Mouse (Mus musculus) neural tube, embryonic 12.5 days (tissue): ENCODE measurements at regions not wholly inside any gene's neighbourhood (a gene's known extent, or its start where the extent isn't known, plus 50 kb on each side); places are given as distances from the start of the nearest gene placed in this dataset.
A peak's percentile ranks its signal among the peaks of the same experiment; 100 is the strongest.

Experiments
- ATAC-seq: fragments of 200-750 bp; cut with Nextera tagmentation; 2 replicates; pipeline ENCODE4 v1.8.0; 2017; ENCODE audit warnings: low read depth, mild to moderate bottlenecking, moderate TSS enrichment, moderate library complexity; ENCODE audit not compliant: low FRiP score
- H3K27ac ChIP-seq: fragments of 300-500 bp; sonication (generic); 2 replicates; pipeline ENCODE4 v1.5.1; 2016
- H3K27me3 ChIP-seq: fragments of 300-500 bp; sonication (generic); replicated peaks from 2 replicates; pipeline ENCODE4 v1.6.1; 2016; ENCODE audit warnings: mild to moderate bottlenecking
- H3K36me3 ChIP-seq: fragments of 300-500 bp; sonication (generic); 2 replicates; pipeline ENCODE4 v1.6.1; 2016; ENCODE audit warnings: mild to moderate bottlenecking
- H3K4me1 ChIP-seq: fragments of 300-500 bp; sonication (generic); 2 replicates; pipeline ENCODE4 v1.6.1; 2016
- H3K4me2 ChIP-seq: fragments of 300-500 bp; sonication (generic); replicated peaks from 2 replicates; pipeline ENCODE4 v1.6.1; 2016; ENCODE audit warnings: mild to moderate bottlenecking
- H3K4me3 ChIP-seq: fragments of 300-500 bp; sonication (generic); 2 replicates; pipeline ENCODE4 v1.5.1; 2016
- H3K9ac ChIP-seq: fragments of 300-500 bp; sonication (generic); 2 replicates; pipeline ENCODE4 v1.6.1; 2016; ENCODE audit warnings: mild to moderate bottlenecking
- H3K9me3 ChIP-seq: fragments of 300-500 bp; sonication (generic); 2 replicates; pipeline ENCODE4 v1.6.1; 2016; ENCODE audit warnings: mild to moderate bottlenecking
- WGBS: fragments of 180-500 bp; shearing (Covaris S2); methylation state at CpG from one replicate; pipeline ENCODE4 v1.1.7; 2016; 5-methylcytosine and 5-hydroxymethylcytosine counted together

DNA sequence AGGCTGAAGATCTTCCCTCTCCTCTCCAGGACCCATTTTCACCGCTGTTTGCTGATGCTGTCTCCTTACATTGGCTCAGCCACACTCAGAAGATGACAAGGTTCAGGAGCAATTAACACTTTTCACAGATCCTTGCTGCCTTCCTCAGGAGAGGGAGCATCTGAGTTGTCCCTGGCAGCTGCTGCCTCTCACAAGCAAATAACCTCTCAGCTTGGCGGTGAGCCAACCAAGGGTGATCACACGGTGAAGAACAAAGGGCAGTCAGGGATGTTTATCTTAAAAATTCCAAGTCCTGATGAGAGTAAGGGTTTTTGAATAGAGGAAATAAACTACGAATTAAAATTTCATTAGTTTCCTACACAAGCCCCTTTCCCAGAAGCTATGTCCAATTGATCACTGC lies 237.5 kb upstream of the Mctp2 start:
- Histone ChIP-seq H3K4me1 (peaks cover 29% of the 10 kb centered on the region), H3K4me2 (no peak overlapping the region), H3K27ac (no peak overlapping the region), H3K4me3 (no peak overlapping the region), H3K27me3 (no peaks in the 10 kb centered on the region), H3K9ac (no peak overlapping the region), H3K9me3 (peaks cover 9% of the 10 kb centered on the region), H3K36me3 (no peaks in the 10 kb centered on the region)
- ATAC-seq, result no peak
- 44% methylated on average over 4 of the region's 4 CpGs for WGBS

- Histone ChIP-seq H3K4me2 (no peak overlapping the region), H3K27ac (no peak overlapping the region), H3K36me3 (no peaks in the 10 kb centered on the region), H3K4me3 (no peak overlapping the region), H3K9me3 (no peaks in the 10 kb centered on the region), H3K4me1 (no peaks in the 10 kb centered on the region), H3K27me3 (no peaks in the 10 kb centered on the region), H3K9ac (no peak overlapping the region)
- no peak for ATAC-seq
Observed at GRCm38 (mm10) chr7:72567378-72567777, 261.0 kb upstream of the Mctp2 start.

DNA sequence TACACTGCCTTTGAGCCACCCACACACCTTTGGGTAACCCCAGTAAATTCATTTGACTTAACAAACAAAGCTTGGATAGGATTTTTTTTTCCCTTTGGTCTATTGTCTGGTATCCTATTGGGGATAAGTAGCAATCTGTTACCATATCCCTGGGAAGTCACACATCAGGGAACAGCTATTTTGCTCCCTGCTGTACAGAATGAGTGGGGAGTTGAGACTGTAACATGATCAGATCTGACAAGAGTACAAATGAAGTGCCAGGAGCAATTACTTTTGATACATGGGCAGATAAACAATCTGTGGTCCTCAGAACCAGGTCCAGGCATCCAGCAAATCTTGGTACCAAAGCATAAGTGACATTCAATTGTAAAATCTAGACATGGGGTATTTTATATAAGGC lies 262.8 kb upstream of the Mctp2 start:
- no peak for ATAC-seq
- Histone ChIP-seq H3K9ac (no peak overlapping the region), H3K4me1 (no peaks in the 10 kb centered on the region), H3K36me3 (no peaks in the 10 kb centered on the region), H3K27ac (no peak overlapping the region), H3K9me3 (no peaks in the 10 kb centered on the region), H3K27me3 (no peaks in the 10 kb centered on the region), H3K4me2 (no peak overlapping the region), H3K4me3 (no peak overlapping the region)

DNA sequence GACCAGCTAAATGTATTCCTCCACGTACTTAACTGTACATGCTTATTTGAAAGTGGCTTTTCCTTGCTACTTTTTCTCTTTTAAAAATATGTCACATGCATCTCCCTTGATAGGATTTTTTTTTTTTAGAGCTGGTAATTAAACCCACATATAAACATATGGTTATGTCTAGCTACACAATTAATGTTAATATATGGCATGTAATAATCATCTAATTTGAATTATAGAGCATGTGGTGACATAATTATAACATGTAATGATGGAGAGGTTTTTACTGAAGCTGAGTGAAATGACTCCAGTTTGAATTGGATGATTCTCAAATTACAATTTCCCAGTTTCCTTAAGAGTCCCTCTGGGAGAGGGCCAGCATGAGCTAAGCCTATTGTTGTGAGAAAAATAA lies 267.9 kb upstream of the Mctp2 start:
- H3K9me3 ChIP-seq, result no peaks in the 10 kb centered on the region
- H3K27me3 ChIP-seq, result no peaks in the 10 kb centered on the region
- H3K4me1 ChIP-seq, result no peaks in the 10 kb centered on the region
- H3K36me3 ChIP-seq, result no peaks in the 10 kb centered on the region
- no peak overlapping the region for H3K9ac ChIP-seq
- no peak overlapping the region for H3K27ac ChIP-seq
- 66% methylated on average over 1 of the region's 1 CpGs for WGBS
- no peak overlapping the region for H3K4me2 ChIP-seq
- H3K4me3 ChIP-seq, result no peak overlapping the region
- no peak for ATAC-seq

- Histone ChIP-seq H3K27me3 (no peaks in the 10 kb centered on the region), H3K27ac (no peak overlapping the region), H3K4me1 (no peaks in the 10 kb centered on the region), H3K9me3 (no peaks in the 10 kb centered on the region), H3K36me3 (no peaks in the 10 kb centered on the region), H3K4me2 (no peak overlapping the region), H3K4me3 (no peak overlapping the region), H3K9ac (no peak overlapping the region)
- ATAC-seq, result no peak
- WGBS, result 84% methylated on average over 3 of the region's 3 CpGs
Observed at GRCm38 (mm10) chr7:72584427-72584826, 278.0 kb upstream of the Mctp2 start.

DNA sequence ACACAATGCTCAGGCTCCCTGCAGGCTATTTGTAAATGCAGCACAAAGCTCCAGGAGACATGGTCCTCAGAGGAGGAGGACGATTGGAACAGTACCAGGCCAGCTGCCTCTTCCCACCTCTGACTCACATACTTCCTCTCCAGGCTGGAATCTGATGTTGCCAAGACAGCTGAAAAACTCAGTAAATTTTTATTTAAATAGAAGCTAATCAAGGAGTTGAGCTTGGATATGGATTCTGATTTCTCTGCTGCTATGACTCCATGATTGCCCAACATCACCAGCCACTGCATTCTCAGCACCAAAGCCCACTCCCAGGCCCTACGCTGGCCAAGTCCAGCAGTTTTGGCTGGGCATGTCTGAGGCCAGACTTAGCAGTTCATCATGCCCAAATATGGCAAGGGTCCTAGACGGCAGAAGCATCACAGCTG lies 282.8 kb upstream of the Mctp2 start:
- Histone ChIP-seq H3K27me3 (no peaks in the 10 kb centered on the region), H3K36me3 (no peaks in the 10 kb centered on the region), H3K4me1 (no peaks in the 10 kb centered on the region), H3K9me3 (no peaks in the 10 kb centered on the region), H3K4me3 (no peak overlapping the region), H3K4me2 (no peak overlapping the region), H3K27ac (no peak overlapping the region), H3K9ac (no peak overlapping the region)
- no peak for ATAC-seq
- 68% methylated on average over 3 of the region's 3 CpGs for whole genome bisulfite sequencing

GRCm38 (mm10) chr7:72590351-72591115 lies 284.1 kb upstream of the Mctp2 start:
- no peaks in the 10 kb centered on the region for H3K4me1 ChIP-seq
- H3K4me2 ChIP-seq, result no peak overlapping the region
- no peaks in the 10 kb centered on the region for H3K36me3 ChIP-seq
- no peaks in the 10 kb centered on the region for H3K27me3 ChIP-seq
- H3K4me3 ChIP-seq, result no peak overlapping the region
- no peak for ATAC-seq
- H3K9me3 ChIP-seq, result no peaks in the 10 kb centered on the region
- H3K27ac ChIP-seq, result no peak overlapping the region
- H3K9ac ChIP-seq, result no peak overlapping the region
- 85% methylated on average over 4 of the region's 4 CpGs for WGBS

GRCm38 (mm10) chr7:72592110-72592509 lies 285.7 kb upstream of the Mctp2 start:
- no peak for ATAC-seq
- H3K27me3 ChIP-seq, result no peaks in the 10 kb centered on the region
- H3K9ac ChIP-seq, result no peak overlapping the region
- H3K4me2 ChIP-seq, result no peak overlapping the region
- no peaks in the 10 kb centered on the region for H3K36me3 ChIP-seq
- H3K4me3 ChIP-seq, result no peak overlapping the region
- no peak overlapping the region for H3K27ac ChIP-seq
- 64% methylated on average over 6 of the region's 6 CpGs for WGBS
- no peaks in the 10 kb centered on the region for H3K4me1 ChIP-seq
- no peaks in the 10 kb centered on the region for H3K9me3 ChIP-seq

DNA sequence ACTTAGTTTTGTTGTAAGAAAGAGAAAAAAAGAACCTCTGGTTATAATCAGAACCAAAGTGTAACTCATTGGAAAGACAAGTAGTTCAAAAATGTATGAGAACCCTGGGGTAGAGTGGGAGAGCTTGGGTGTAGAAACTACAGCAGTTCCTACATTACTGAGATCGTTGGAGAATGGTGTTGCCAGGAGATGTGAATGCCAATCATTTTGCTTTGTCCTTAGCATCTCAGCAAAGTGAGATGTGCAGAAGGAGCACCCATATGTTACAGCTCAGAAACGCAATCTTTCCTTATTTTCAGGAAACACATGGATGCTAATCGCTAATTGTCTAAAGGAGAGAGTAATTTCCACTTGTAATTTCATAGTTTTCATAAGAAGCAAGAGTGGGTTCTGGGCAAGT lies 286.2 kb upstream of the Mctp2 start:
- 78% methylated on average over 3 of the region's 3 CpGs for WGBS
- Histone ChIP-seq H3K27me3 (no peaks in the 10 kb centered on the region), H3K27ac (no peak overlapping the region), H3K36me3 (no peaks in the 10 kb centered on the region), H3K9me3 (no peaks in the 10 kb centered on the region), H3K4me1 (no peaks in the 10 kb centered on the region), H3K9ac (no peak overlapping the region), H3K4me3 (no peak overlapping the region), H3K4me2 (no peak overlapping the region)
- no peak for ATAC-seq

GRCm38 (mm10) chr7:72593259-72593658 lies 286.9 kb upstream of the Mctp2 start:
- Histone ChIP-seq H3K4me3 (no peak overlapping the region), H3K4me1 (no peaks in the 10 kb centered on the region), H3K27ac (no peak overlapping the region), H3K9me3 (no peaks in the 10 kb centered on the region), H3K9ac (no peak overlapping the region), H3K4me2 (no peak overlapping the region), H3K27me3 (no peaks in the 10 kb centered on the region), H3K36me3 (no peaks in the 10 kb centered on the region)
- no peak for ATAC-seq
- 93% methylated on average over 1 of the region's 1 CpGs for WGBS

DNA sequence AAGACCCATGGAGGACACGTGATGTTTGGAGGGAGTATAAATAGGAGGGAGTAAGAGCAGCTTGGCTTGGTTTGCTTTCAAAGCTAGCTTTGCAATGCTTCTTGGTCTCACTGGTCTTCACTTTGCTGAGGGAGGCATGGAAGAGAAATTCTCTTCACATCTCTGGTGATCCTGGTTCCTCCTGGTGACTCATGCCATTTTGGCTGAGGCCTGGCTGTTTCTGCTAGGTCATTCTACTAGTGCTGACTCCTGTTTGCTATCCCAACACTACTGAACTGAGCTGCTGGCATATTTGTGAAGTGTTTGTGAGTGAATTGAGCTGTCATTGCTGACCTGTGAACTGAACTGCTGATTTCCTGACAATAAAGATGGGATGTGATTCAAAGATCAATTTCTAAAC lies 288.3 kb upstream of the Mctp2 start:
- Histone ChIP-seq H3K27me3 (no peaks in the 10 kb centered on the region), H3K4me2 (no peak overlapping the region), H3K4me1 (no peaks in the 10 kb centered on the region), H3K36me3 (no peaks in the 10 kb centered on the region), H3K27ac (no peak overlapping the region), H3K9me3 (no peaks in the 10 kb centered on the region), H3K4me3 (no peak overlapping the region), H3K9ac (no peak overlapping the region)
- no peak for ATAC-seq
- WGBS, result 86% methylated on average over 1 of the region's 1 CpGs

GRCm38 (mm10) chr7:72596985-72597384 lies 290.6 kb upstream of the Mctp2 start:
- H3K9ac ChIP-seq, result no peak overlapping the region
- H3K27ac ChIP-seq, result no peak overlapping the region
- no peak overlapping the region for H3K4me2 ChIP-seq
- no peaks in the 10 kb centered on the region for H3K4me1 ChIP-seq
- no peak overlapping the region for H3K4me3 ChIP-seq
- ATAC-seq, result no peak
- no peaks in the 10 kb centered on the region for H3K27me3 ChIP-seq
- no peaks in the 10 kb centered on the region for H3K36me3 ChIP-seq
- no peaks in the 10 kb centered on the region for H3K9me3 ChIP-seq

GRCm38 (mm10) chr7:72601933-72602332 lies 295.5 kb upstream of the Mctp2 start:
- 65% methylated on average over 8 of the region's 8 CpGs for WGBS

More at GRCm38 (mm10) chr7:72601933-72602332, 295.5 kb upstream of the Mctp2 start:
- Histone ChIP-seq H3K27ac (no peak overlapping the region), H3K9me3 (no peaks in the 10 kb centered on the region), H3K4me3 (no peak overlapping the region), H3K36me3 (no peaks in the 10 kb centered on the region), H3K9ac (no peak overlapping the region), H3K4me1 (no peaks in the 10 kb centered on the region), H3K4me2 (no peak overlapping the region), H3K27me3 (no peaks in the 10 kb centered on the region)
- peak; percentile 41; the same call in 1 of the 2 replicates for ATAC-seq
